Mouse (Mus musculus) retina, adult 2 months (tissue): ENCODE data around the gene Psmd10.
A peak's percentile ranks its signal among the peaks of the same experiment; 100 is the strongest.

Source experiments
- DNase-seq: peaks from one replicate; pipeline ENCODE4 v3.0.0-alpha.2; 2012; ENCODE audit warnings: low read depth, low spot score

The Psmd10 gene

DNA sequence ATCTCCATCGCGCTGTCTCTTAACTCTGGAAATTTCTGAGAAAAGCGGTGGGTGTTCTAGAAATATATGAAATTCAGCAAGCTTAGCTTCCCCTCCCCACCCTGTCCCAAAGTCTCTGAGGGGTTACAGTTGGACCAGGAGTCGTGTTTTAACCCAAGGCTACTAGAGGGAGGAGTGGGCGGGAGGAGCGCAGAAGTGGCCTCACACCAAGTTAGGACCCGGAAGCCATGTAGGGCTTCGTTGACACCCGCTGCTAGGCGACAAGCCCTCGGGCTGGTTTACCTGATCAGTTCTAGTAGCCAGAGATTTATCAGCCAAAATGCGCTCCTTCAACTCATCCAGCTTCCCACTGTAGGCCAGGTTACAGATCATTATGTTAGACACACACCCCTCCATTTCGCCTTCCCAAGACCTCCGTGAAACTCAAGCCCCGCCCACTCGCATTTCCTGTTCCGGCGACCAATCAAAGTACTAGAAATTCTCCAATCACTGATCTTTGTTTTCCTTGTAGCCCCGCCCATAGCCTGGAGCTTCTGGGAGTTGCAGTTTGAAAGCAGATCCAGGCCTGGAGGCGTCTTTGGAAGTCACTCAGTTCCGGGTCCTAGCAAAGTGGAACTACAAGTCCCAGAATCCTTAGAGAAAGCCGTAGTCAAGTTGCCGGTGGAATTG is at the start of gene Psmd10, which contains the start of gene Atg4a:
Psmd10 (minus strand) TSS at position 457 of the 669 bp plus-strand sequence.
Atg4a (plus strand) TSS at position 636 of the 669 bp plus-strand sequence.
- DNase-seq: peak; percentile 84

GRCm38 (mm10) chrX:140998885-140999284 is 42.4 kb upstream of the Psmd10 start:
- DNase-seq: no peak

DNA sequence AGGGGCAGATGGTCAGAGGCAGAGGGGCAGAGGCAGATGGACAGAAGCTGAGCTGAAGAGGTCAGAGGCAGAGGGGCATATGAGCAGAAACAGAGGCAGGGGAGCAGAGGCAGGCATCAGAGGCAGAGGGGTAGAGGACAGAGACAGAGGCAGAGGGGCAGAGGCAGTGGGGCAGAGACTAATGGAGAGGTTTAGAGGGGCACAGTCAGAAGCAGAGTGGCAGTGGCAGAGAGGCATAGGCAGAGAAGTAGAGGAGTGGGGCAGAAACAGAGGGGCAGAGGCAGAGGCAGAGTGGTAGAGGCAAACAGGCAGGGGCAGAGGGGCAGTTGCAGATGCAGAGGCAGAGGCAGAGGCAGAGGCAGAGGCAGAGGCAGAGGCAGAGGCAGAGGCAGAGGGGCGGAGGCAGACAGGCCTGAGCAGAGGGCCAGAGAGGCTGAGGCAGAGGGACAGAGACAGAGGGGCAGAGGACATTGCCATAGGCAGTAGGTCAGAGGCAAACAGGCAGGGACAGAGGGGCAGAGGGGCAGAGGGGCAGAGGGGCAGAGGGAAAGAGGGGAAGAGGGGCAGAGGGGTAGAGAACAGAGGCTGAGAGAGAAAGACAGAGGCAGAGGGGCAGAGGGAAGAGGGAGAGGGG is 41.5 kb upstream of the Psmd10 start:
- DNase-seq: no peak

- DNase-seq: no peak
Observed at GRCm38 (mm10) chrX:140996909-140997516, 40.5 kb upstream of the Psmd10 start.

GRCm38 (mm10) chrX:140985256-140985655 is 28.7 kb upstream of the Psmd10 start:
- no peak for DNase-seq

GRCm38 (mm10) chrX:140984795-140985194 is 28.3 kb upstream of the Psmd10 start:
- no peak for DNase-seq

- DNase-seq: no peak
Observed at GRCm38 (mm10) chrX:140983206-140983960, 26.9 kb upstream of the Psmd10 start.

- no peak for DNase-seq
Observed at GRCm38 (mm10) chrX:140980163-140980562, 23.6 kb upstream of the Psmd10 start.

- no peak for DNase-seq
Observed at GRCm38 (mm10) chrX:140979546-140979945, 23.0 kb upstream of the Psmd10 start.

DNA sequence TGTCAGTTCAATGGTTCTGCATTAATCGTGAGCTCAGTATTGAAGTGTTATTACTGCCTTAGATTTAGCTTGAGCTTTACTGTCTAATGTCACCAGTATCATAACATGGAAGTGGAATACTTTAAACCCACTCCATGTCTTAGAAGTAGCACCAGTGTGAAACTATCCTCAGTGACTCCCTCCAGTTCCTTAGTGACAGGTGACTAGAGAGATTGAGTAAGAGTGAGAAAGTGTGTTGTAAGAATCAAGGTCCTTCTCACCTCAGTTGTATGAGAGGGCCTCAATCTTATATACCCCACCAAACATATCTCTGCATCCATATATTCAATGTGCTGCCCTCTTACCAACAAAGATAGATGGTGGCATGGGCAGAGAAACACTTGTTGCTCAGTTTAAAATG is 22.4 kb upstream of the Psmd10 start:
- DNase-seq: no peak

DNA sequence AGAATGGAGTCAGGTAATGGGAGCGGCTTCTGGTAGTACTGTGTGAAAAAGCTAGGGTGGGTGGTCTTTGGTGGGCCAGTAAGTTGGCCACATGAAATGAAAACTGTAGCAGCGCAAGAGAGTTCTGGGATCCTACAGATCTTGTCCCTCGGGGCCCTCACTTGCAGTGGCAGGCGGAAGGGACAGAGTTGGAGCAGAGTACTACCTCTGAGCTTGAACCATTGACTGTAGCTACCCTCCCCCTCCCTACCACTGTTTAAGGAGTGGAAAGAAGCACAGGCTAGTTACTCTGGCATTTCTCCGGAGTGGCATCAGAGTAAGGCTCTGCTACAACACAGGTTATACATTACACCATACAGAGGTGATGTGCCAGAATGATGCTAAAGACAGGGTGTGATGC is 431 bp upstream of the Psmd10 start:
- no peak for DNase-seq

DNA sequence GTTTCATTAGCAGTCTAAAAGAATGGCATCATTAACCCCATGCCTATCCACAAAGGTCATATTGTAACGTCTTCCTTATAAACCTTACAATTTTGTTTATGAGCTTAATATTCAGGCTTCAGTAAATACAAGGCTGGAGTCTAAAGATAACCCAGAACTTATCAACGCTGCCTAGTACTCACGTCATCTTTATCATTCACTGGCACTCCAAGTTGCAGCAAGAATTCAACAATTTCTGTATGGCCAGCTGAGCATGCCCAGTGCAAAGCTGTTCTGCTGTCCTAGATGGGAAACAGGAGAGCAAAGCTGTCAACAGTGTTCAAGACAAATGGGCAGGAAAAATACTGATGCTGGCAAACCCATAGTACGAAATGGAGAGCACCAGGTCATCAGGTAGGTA is 2.9 kb downstream of the Psmd10 start:
- no peak for DNase-seq

DNA sequence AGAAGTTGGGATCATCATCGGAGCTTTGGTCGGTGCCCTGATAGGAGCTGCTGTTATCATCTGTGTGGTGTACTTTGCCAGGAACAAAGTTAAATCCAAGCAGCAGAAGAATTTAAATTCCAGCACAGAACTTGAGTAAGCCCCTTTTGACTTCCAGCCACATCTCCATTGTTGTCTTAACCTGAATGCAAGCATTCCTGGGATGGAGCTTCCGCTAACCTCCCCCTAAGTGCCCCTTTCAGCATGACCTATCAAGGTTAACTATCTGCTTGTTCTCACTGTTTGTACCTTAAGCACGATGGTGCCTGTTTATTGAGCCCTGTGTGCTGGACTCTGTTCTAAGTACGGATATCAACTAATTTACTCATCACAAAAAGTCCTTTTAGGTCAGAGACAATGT is 20.3 kb downstream of the Psmd10 start:
- DNase-seq: no peak

DNA sequence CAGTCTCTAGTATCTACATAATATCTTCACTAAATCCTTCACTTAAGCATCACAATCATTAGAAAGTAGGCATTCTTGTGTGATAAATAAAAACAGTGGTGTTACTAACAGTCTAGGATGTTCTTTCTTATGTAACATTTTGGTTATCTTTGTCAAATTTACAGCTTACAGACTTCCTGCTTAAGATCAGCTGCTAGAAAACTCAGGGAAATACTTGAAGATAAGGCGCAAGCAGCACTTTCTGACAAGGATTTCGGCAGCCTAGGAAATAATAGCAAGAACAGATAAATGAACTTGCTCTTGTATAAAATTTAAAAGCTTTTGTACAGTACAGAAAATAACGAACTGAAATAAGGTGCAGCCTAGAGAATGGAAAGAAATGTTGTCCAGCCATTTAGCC is 23.3 kb downstream of the Psmd10 start:
- DNase-seq: no peak

DNA sequence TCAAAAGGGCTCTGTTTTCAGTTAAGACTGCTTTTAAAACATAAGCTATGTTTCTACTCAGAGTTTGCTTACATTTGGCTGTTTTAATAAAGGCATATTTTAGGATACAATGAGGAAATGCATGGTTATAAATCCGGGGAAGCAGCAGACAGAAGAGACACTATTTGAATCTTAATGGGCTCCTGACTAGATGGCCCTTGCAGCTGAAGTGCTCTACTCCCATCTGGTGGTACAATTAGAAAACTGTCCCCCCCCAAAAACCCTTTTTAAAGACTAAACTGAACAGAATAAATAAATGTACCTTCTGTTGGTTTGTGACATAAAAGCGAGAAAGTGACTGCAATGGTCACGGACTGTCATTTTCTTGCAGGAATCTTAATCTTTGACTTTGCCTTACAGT is 24.5 kb downstream of the Psmd10 start:
- DNase-seq: no peak

DNA sequence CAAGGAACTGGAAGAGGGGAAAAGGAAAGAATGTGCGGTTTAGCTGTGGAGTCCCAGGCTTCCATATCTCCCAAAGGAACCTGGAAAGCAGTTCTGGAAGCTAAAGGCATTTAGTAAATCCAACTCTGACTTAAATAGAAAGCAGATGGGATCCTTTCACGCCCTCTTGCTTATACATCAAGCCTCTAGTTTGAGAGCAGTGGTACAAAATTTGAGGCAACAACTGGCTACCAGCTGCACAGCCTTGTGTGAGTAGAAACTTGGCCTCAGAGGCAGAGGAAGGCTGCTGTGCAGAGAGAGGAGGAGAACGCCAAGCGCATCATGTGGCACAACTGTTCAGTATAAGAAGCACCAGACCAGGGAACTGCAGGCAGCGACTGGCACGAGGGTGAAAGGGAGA is 35.2 kb downstream of the Psmd10 start:
- DNase-seq: no peak

DNA sequence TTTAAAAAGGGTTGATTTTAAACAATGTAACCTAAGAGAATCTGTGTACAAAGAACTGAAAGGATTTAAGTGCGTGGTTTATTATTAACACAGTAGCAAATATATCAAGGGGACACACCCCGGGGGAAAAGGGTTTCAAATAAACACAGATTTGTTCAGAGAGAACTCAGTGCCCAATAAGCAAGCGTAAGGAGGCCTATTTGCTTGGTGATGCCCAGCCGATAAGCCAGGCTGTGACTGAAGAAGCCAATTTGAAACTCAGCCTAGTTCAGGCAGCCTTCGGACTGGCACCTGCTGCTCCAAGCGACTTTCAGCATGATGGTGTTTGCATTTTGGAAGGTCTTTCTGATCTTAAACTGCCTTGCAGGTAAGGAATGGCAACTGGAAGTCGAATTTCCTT is 49.2 kb downstream of the Psmd10 start, which contains the start of gene Vsig1:
Vsig1 (plus strand) TSS at position 249 of the 400 bp plus-strand sequence.
- no peak for DNase-seq

- DNase-seq: no peak
Observed at GRCm38 (mm10) chrX:140903487-140903886, 53.0 kb downstream of the Psmd10 start.
